Mouse (Mus musculus): Measurements from ENCODE around the gene Gm10217.

Gene Gm10217

DNA sequence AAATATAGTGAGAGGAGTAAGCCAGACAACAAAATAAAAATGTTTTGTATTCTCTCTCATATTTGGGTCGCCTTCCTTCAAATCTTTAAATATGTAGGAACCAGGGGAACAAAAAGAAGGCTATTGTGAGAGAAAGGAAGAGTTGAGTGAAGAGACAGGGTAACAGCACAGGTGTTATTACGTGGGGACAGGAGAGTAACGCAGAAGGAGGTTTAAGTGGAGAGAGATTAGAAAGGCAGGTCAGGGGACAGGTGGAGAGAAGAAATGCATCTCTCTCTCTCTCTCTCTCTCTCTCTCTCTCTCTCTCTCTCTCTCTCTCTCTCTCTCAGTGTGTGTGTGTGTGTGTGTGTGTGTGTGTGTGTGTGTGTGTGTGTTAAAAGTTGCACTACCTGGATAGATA lies at the start of gene Gm10217:
Gene Gm10217, plus strand, starts transcription at position 301 of the 400 bp plus-strand sequence.
- no peak for DNase-seq (ENCODE audit: low spot score in 2 of 2)

DNA sequence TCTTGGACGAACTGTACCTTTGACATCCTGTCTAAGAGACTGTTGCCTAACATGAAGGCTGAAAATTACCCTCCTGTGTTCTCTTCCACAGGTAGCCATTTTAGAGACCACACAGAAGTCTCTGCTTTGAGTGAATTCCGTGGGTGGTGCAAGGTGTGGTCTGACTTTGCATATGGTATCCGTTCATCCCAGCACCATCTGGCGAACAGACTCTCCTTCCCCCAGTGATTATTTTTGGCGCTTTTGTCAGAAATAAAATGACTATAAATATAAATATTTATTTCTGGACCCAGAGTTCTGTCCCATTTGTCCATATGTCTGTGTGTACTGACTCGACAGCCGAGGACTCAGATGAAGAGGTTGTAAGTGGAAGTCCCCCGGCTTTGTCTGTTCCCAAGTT lies 39.3 kb upstream of the Gm10217 start:
- no peak for DNase-seq (ENCODE audit: low spot score in 2 of 2)

DNA sequence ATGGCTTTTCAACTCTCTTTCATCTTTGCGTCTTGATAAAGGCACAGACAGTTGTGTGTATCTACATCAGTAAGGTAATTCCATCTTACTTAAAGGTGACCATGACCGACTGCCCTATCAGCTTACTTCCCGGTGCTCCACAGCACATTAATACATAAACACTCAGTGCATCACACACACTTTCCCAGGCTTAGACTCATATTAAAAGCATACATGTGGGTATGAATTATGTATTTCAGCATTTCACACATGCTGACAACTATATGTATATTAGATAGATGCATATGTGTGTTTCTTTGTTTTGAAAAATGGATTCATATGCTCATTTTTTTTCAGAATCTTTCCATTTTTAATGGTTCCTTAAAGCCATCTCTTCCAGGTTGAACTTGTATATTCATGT lies 23.8 kb upstream of the Gm10217 start:
- no peak for DNase-seq (ENCODE audit: low spot score in 2 of 2)

DNA sequence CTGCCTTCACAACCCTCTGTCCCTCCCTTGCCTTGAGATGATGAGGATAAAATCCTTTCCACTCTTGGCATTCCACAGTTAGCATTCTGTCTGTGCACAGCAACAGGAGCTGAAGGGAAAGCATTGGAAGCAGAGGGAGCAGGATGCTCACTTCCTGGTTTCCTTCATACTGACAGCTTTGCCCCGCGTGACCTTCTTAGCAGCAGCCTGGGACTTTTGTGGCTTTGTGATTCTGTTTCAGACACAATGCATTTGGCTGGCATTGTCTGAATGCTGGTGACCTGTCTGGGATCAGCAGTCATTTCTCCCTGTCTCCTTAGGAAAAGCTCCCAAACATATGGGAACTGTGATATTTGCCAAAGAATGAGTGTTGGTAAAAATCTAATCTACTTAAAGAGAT lies 4.8 kb upstream of the Gm10217 start:
- no peak for DNase-seq (ENCODE audit: low spot score in 2 of 2)

DNA sequence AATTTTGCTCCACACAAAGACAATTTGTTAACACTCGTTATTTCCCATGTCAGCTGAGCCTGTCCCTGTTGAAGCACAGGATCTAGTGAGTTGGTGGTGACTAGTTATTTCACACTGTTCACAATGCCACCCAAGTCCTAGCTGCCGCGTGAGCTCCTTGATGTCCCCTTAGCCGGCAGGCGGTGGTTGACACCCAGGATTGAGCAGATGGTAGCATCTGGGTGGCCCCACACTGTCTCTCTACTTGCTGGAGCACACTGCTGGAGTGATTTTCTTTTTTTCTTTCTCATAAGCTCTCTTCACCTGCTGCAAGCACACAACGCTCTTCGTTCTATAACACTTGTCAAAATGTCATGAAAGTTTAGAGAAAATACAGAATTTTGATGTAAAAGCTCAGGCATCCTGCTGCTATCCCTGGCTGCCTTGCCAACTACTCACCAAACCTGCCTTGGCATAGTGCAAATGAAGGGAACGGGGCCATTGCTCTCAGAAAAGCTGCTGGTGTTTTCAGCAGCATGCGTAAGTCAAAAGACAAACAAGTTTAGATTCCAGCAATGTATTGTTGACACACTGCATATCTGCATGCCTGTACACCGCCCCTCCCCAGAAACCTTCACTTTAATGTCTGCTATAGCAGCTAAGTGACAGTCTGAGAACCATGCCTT lies 3.4 kb upstream of the Gm10217 start:
- DNase-seq (ENCODE audit: low spot score in 2 of 2), result no peak

DNA sequence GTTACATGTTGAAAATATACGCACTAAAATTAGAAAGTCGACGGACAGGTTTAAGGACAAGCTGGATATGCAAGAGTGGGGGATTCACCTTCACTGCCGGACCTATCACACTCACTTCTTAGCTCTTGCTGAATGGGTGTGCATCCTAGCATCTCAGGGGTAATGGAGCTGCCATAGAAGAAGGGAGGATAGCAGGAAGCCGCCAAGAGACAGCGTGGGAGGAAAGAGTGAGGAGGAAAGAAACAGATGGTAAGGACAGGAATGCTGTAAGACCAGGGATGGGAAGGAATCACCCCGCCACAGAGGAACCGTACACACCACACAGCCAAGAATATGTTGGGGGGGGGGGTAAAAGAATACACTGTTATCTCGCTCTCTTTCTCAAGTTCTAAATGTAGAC lies 1.1 kb downstream of the Gm10217 start:
- DNase-seq (ENCODE audit: low spot score in 2 of 2), result no peak

DNA sequence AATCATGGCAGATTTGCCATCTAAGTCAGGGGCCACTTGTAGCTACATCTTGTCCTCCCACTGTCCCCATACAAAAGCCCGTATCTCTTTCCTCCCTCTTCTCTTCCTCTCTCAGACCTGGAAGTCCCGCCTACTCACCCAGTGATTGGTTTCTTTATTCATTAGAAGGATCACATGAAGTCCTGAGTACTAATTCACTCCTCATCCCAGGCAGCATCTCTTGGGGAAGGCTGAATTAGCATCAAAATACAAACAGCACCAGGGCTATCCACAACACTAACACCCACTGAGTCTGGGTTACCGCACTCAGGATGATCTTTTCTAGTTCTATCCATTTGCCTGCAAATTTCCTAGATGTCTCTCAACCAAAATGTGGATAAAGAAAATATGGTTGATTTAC lies 4.0 kb downstream of the Gm10217 start:
- no peak for DNase-seq (ENCODE audit: low spot score in 2 of 2)

DNA sequence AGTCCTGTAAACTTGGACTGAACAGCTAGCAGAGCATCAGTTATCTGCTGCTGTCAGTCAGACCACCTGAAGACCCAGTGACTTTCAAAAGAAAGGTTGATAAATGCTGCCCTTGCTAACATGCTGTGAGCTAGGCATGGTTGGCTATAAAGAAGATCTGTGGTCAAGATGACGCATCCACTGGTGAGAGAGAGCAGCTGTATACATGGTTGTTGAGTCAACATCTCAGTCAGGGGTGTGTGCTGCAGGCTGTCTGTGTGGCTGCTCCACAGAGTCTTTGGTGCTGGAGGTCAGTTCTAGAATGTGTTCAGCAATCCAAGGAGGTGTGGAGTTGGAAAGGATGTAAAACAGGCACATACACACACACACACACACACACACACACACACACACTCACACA lies 12.2 kb downstream of the Gm10217 start:
- no peak for DNase-seq (ENCODE audit: low spot score in 2 of 2)

DNA sequence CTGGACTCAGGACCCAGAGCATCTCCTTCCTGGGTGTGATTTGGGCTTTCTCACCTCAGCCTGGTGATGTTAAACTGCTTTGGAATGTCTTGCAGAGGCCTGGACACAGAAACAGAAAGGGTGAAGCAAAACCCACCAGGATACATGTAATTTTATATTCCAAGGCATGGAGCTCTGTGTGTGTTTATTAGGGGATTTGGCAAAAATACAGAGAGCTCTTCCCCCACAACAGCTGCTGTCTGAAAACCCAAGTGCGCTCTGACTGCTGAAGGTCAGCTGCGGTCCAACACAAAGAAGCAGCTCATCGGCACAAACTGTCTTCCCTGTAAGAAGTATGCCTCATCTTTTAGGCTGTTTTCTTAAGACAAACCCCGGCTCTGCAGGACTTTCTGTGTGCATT lies 15.9 kb downstream of the Gm10217 start:
- no peak for DNase-seq (ENCODE audit: low spot score in 2 of 2)

DNA sequence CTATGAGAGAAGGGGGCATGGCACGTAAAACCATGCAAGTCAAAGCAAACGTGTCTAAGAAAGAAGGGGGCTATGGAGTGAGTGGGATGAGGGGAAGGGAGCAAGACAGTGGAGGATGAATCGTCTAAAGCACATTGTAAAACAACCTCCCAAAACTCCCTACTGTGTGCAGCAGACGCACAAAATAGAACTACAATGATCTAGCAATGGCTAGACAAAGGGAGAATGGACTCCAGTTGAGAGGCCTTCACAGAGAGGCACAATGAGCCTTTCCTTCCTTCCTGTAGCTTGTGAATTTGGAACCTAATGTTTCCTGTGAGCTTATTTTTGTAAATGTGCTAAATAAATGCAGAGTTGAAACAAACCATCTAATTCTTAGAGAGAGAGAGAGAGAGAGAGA lies 22.7 kb downstream of the Gm10217 start:
- no peak for DNase-seq (ENCODE audit: low spot score in 2 of 2)

DNA sequence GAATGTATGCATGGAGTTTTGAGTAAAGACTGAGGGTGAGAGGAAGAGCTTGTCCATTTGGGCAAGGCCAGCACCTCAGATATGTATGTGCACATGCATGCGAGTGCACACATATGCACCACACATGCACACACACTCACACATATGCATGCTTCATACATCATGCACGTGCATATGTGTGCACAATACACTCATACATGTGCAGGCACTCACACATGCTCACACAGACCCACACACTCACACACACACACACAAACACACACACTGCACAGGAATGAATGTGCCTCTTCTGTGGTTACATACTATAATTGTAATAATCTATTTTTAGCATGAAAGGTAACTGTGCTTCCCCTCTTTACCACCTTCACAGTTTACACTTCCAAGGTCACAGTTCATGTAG lies 35.1 kb downstream of the Gm10217 start:
- no peak for DNase-seq (ENCODE audit: low spot score in 2 of 2)

DNA sequence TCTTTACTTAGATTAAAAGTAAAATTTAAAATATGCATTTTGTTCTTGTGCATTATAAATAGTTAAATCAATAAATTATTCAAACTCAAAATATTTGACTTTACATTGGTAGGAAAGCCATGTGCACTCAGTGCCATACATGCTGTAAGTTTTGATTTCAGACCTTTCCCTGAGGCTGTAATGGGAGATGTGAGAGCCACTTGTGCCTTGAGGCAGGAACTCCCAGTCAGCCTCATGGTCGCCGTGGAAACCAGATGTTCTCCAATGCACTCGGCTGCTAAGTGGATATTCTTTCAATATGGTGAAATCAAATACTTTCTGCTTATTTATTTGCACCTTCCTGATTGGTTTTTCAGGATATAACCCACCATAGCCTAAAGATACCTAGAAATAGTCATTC lies 35.6 kb downstream of the Gm10217 start:
- no peak for DNase-seq (ENCODE audit: low spot score in 2 of 2)

Data from urinary bladder, postnatal 36 days (tissue).